Mouse (Mus musculus): ENCODE data around the gene Ldlrad2. TPM values are rescaled to one million over a fixed set of nuclear protein-coding genes. Genes with fewer than 3 reads are reported as not detected.

The Ldlrad2 gene
- total RNA-seq, 1 experiment from 2014 or later = not detected

GRCm38 (mm10) chr4:137556673-137557210 lies 17.6 kb downstream of the Ldlrad2 start:
- no peak for ATAC-seq (replicated peaks; ENCODE audit: low read depth, poor library complexity, severe bottlenecking)

DNA sequence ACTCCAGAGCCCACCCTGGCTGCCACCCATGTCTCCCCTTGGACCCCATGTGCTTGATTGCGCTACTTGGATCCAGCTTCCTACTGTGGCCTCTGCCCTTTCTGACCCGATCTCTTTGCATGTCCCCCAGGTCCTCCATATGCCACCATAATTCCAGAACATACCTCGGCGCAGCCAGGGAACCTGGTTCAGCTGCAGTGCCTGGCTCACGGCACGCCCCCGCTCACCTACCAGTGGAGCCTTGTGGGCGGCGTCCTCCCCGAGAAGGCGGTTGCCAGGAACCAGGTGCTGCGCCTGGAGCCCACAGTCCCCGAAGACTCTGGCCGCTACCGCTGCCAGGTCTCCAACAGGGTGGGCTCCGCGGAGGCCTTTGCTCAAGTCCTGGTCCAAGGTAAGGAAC lies 20.9 kb downstream of the Ldlrad2 start:
- ATAC-seq (replicated peaks; ENCODE audit: low read depth, poor library complexity, severe bottlenecking) = no peak

DNA sequence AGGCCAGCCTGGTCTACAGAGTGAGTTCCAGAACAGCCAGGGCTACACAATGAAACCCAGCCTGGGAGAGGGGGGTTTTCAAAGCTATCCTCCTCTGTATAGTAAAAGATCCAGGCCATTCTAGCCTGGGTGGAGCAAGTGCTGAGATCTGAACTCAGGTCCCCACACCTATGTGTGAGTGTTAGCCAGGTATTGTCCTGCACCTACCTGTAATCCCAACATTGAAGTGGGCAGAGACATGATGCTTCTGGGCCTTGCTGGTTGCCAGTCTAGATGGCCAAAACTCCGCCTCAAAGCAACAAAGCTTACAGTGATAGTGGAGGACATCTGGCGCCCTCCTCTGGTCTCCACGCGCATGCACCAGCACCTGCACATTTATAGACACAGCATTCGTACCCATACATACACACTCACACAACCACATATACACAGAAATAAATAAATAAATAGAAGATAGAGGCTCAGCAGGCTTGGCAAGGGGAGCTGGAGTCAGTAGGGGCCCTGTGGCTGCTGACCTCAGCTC lies 28.3 kb downstream of the Ldlrad2 start:
- ATAC-seq (replicated peaks; ENCODE audit: low read depth, poor library complexity, severe bottlenecking) = peak; percentile 62; the same call in 1 of the 2 replicates

DNA sequence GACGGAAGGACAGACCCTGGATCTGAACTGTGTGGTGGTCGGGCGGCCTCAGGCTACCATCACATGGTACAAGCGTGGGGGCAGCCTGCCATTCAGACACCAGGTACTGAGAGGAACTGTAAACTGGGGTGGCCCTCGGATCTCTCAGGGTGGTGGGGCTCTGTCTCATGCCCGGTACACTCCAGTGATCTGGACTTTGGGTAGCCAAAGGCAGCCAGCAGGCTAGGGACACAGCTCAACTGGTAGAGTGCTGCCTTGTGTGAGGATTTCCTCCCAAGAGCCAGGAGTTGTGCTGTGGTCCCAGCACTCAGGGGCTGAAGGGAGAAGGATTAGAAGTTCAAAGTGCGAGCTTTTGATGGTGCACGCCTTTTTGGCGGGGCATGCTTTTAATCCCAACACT lies 28.8 kb downstream of the Ldlrad2 start:
- no peak for ATAC-seq (replicated peaks; ENCODE audit: low read depth, poor library complexity, severe bottlenecking)

DNA sequence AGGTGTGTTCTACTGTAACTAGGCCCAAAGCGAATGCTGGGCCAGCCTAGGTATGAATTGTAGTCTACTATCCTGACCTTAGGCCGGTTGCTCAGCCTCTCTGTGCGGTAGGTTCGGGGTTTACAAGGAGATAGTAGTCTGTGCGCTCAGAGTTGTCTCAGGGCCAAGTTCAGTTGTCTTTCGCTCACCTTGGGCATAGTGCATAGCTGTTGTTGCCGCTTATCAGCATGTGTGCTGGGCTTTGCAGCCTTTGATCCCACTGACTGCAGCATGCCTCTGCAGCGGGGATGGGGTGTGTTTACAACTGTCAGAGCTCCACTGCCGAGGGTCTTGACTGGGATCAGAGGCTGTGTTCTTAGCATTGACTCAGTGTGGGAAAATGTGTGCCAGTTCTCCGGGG lies 31.4 kb downstream of the Ldlrad2 start:
- no peak for ATAC-seq (replicated peaks; ENCODE audit: low read depth, poor library complexity, severe bottlenecking)

DNA sequence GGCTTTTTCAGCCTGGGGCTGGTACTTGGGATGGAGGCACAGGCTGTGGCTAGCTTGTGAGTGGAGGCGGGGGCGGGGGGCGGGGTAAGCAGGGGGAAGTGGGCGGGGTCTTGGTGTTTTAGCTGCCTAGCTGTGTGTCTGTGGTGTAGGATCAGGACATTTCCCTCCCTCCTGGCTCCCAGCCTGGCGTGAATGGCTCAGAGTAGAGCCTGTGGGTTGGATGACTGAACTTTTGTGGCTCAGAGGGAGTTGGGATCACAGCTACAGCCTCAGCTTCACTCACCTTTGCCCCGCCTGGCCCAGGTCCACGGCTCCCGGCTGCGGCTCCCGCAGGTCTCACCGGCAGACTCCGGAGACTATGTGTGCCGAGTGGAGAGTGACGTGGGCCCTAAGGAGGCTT lies 34.0 kb downstream of the Ldlrad2 start:
- peak; percentile 57; the same call in 1 of the 2 replicates for ATAC-seq (replicated peaks; ENCODE audit: low read depth, poor library complexity, severe bottlenecking)

DNA sequence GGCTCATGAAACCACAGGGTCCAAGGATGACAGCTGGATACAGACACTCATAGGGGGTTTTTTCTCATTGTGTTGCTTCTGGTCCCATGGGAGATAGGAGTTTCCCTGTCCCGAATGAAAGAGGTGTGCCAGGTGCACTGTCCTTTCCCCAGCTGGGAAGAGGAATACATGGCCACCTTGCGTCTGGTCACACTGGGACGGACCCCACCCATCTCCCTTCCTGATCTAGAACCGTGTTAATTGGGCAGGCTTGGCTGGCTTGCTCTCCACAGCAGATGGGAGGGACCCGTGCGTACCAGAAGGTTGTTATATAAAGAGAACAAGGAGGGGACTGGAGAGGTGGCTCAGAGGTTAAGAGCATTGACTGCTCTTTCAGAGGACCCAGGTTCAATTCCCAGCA lies 46.5 kb downstream of the Ldlrad2 start:
- ATAC-seq (replicated peaks; ENCODE audit: low read depth, poor library complexity, severe bottlenecking) = no peak

- ATAC-seq (replicated peaks; ENCODE audit: low read depth, poor library complexity, severe bottlenecking) = no peak
Measured at GRCm38 (mm10) chr4:137527368-137527767, 47.0 kb downstream of the Ldlrad2 start.

GRCm38 (mm10) chr4:137525426-137525825 lies 48.9 kb downstream of the Ldlrad2 start:
- ATAC-seq (replicated peaks; ENCODE audit: low read depth, poor library complexity, severe bottlenecking) = no peak

Other genes starting within 250 kb of the Ldlrad2 start
- 481 and 507 TPM in 2 replicates for gene Cdc42, start 216.8 kb downstream of the Ldlrad2 start, total RNA-seq (2017)
- gene Cela3a, start 164.8 kb downstream of the Ldlrad2 start, total RNA-seq (2017) = not detected in 2 replicates
- gene Cela3b, start 144.0 kb downstream of the Ldlrad2 start, total RNA-seq (2017) = not detected in 2 replicates
- gene 1700013G24Rik, start 121.3 kb downstream of the Ldlrad2 start, total RNA-seq (2017) = not detected in 2 replicates
- gene Hspg2, start 105.8 kb downstream of the Ldlrad2 start, total RNA-seq (2017) = under 0.01 TPM in 1 of 2 replicates, not detected in the other
- 150 and 164 TPM in 2 replicates for gene Usp48, start 19.2 kb upstream of the Ldlrad2 start, total RNA-seq (2017)
- 0.09 and 1.4 TPM in 2 replicates for gene Rap1gap, start 90.2 kb upstream of the Ldlrad2 start, total RNA-seq (2017)
- gene Alpl, start 221.8 kb upstream of the Ldlrad2 start, total RNA-seq (2017) = not detected in 2 replicates

Measured in common myeloid progenitor, adult 5-6 weeks (primary cell).